Mouse (Mus musculus) myocyte (in vitro differentiated cells): ENCODE results near the gene Krt4. TPM values are rescaled to one million over a fixed set of nuclear protein-coding genes. Genes with fewer than 3 reads are reported as not detected.
A peak's percentile ranks its signal among the peaks of the same experiment; 100 is the strongest.

Experiments
- H3K27me3 ChIP-seq: one replicate; pipeline ENCODE4 v1.6.1; 2011; ENCODE audit not compliant: control insufficient read depth, insufficient read depth, insufficient read length
- H3K36me3 ChIP-seq: one replicate; pipeline ENCODE4 v1.6.1; 2011; ENCODE audit not compliant: control insufficient read depth, insufficient read depth
- H3K4me2 ChIP-seq: one replicate; pipeline ENCODE4 v1.6.1; 2011; ENCODE audit warnings: low read depth, control low read depth
- H3K4me3 ChIP-seq: one replicate; pipeline ENCODE4 v1.5.1; 2011; ENCODE audit warnings: mild to moderate bottlenecking, control low read depth, moderate library complexity
- H3K79me2 ChIP-seq: one replicate; pipeline ENCODE4 v1.6.1; 2011; ENCODE audit not compliant: control insufficient read depth, insufficient read depth
- H3ac ChIP-seq: one replicate; pipeline ENCODE4 v1.6.1; 2011; ENCODE audit not compliant: control insufficient read depth, insufficient read length
- CEBPB ChIP-seq: IDR thresholded peaks from 2 replicates; pipeline ENCODE4 v1.6.1; 2011; ENCODE audit warnings: mild to moderate bottlenecking, moderate library complexity; ENCODE audit not compliant: poor library complexity, insufficient read depth, severe bottlenecking
- E2F4 ChIP-seq: IDR thresholded peaks from one replicate; pipeline ENCODE4 v1.6.1; 2011; ENCODE audit warnings: mild to moderate bottlenecking, control low read depth, moderate library complexity; ENCODE audit not compliant: insufficient read depth
- MAX ChIP-seq: IDR thresholded peaks from one replicate; pipeline ENCODE4 v1.6.1; 2011; ENCODE audit warnings: low read depth, mild to moderate bottlenecking, control low read depth
- MYOD1 ChIP-seq, 3 experiments: IDR thresholded peaks; one replicate each; pipeline ENCODE4 v1.6.1; 2011; ENCODE audit warnings: control low read depth in 2 of 3, low read depth in 2 of 3, mild to moderate bottlenecking in 2 of 3, moderate library complexity in 1 of 3; ENCODE audit not compliant: insufficient read length in 2 of 3, control insufficient read depth in 1 of 3
- MYOG ChIP-seq, 3 experiments: IDR thresholded peaks; one replicate each; pipeline ENCODE4 v1.6.1; 2011; ENCODE audit warnings: control low read depth in 2 of 3, low read depth in 2 of 3, mild to moderate bottlenecking in 2 of 3; ENCODE audit not compliant: insufficient read length in 2 of 3, control insufficient read depth in 1 of 3, insufficient read depth in 1 of 3
- POLR2A ChIP-seq: IDR thresholded peaks from one replicate; pipeline ENCODE4 v1.6.1; 2011; ENCODE audit warnings: low read depth, mild to moderate bottlenecking, control low read depth, moderate library complexity; ENCODE audit not compliant: insufficient read length
- POLR2AphosphoS2 ChIP-seq: IDR thresholded peaks from one replicate; pipeline ENCODE4 v1.6.1; 2011; ENCODE audit warnings: low read depth, control low read depth; ENCODE audit not compliant: insufficient read length
- REST ChIP-seq: IDR thresholded peaks from one replicate; pipeline ENCODE4 v1.6.1; 2011; ENCODE audit warnings: mild to moderate bottlenecking, control low read depth, moderate library complexity; ENCODE audit not compliant: insufficient read depth, insufficient read length
- SRF ChIP-seq: IDR thresholded peaks from one replicate; pipeline ENCODE4 v1.6.1; 2011; ENCODE audit warnings: low read depth; ENCODE audit not compliant: control insufficient read depth, insufficient read length
- TCF12 ChIP-seq: IDR thresholded peaks from one replicate; pipeline ENCODE4 v1.6.1; 2011; ENCODE audit warnings: mild to moderate bottlenecking, control low read depth; ENCODE audit not compliant: poor library complexity, insufficient read depth, severe bottlenecking
- TCF3 ChIP-seq: IDR thresholded peaks from one replicate; pipeline ENCODE4 v1.6.1; 2011; ENCODE audit warnings: low read depth, control low read depth; ENCODE audit not compliant: insufficient read length
- USF1 ChIP-seq: IDR thresholded peaks from one replicate; pipeline ENCODE4 v1.6.1; 2011; ENCODE audit warnings: low read depth, mild to moderate bottlenecking, control low read depth, moderate library complexity
- polyA plus RNA-seq: library from polyadenylated mRNA; unstranded; fragments of >200 nt; fragmentation: generic; extraction: Trizol; gene quantifications from one replicate; pipeline ENCODE4 v1.2.1, GENCODE M21; 2012; ENCODE audit warnings: missing spikeins

Gene Krt4
- polyA plus RNA-seq, 1 experiment, result not detected

- Histone ChIP-seq H3K4me2 (no peak within 1 kb of the TSS), H3K36me3 (no peaks in the 10 kb centered on the region), H3ac (no peak within 1 kb of the TSS), H3K79me2 (no peaks in the 10 kb centered on the region), H3K27me3 (peaks cover 83% of the 10 kb centered on the region), H3K4me3 (no peak within 1 kb of the TSS)
- no peak for TF ChIP-seq POLR2AphosphoS2
- TF ChIP-seq TCF3, result no peak
- TF ChIP-seq E2F4, result no peak
- no peak for TF ChIP-seq CEBPB
- no peak for TF ChIP-seq SRF
- no peak for TF ChIP-seq MAX
- no peak for TF ChIP-seq MYOD1 (IDR thresholded peaks at IDR 0.05; ENCODE audit: control insufficient read depth in 1 of 3, insufficient read length in 2 of 3, low read depth in 2 of 3)
- no peak for TF ChIP-seq TCF12
- TF ChIP-seq POLR2A, result no peak
- TF ChIP-seq MYOG (IDR thresholded peaks at IDR 0.05; ENCODE audit: control insufficient read depth in 1 of 3, insufficient read depth in 1 of 3, insufficient read length in 2 of 3, low read depth in 2 of 3), result no peak
- no peak for TF ChIP-seq REST
- no peak for TF ChIP-seq USF1
These were observed 29.7 kb upstream of the Krt4 start, which contains the start of gene Krt78 for GRCm38 (mm10) chr15:101954187-101954586. Krt78 (minus strand) TSS chr15:101954287.

GRCm38 (mm10) chr15:101952733-101953474 lies 28.4 kb upstream of the Krt4 start:
- peaks cover 83% of the 10 kb centered on the region for H3K27me3 ChIP-seq
- H3ac ChIP-seq, result no peak overlapping the region
- H3K4me3 ChIP-seq, result no peak overlapping the region
- no peak overlapping the region for H3K4me2 ChIP-seq
- no peaks in the 10 kb centered on the region for H3K36me3 ChIP-seq
- no peak for TF ChIP-seq SRF
- no peak for TF ChIP-seq TCF3
- TF ChIP-seq MAX, result no peak
- no peak for TF ChIP-seq CEBPB
- TF ChIP-seq POLR2A, result no peak
- no peak for TF ChIP-seq REST
- no peak for TF ChIP-seq TCF12
- TF ChIP-seq MYOG (IDR thresholded peaks at IDR 0.05; ENCODE audit: control insufficient read depth in 1 of 3, insufficient read depth in 1 of 3, insufficient read length in 2 of 3, low read depth in 2 of 3), result no peak
- TF ChIP-seq E2F4, result no peak
- H3K79me2 ChIP-seq, result no peaks in the 10 kb centered on the region

DNA sequence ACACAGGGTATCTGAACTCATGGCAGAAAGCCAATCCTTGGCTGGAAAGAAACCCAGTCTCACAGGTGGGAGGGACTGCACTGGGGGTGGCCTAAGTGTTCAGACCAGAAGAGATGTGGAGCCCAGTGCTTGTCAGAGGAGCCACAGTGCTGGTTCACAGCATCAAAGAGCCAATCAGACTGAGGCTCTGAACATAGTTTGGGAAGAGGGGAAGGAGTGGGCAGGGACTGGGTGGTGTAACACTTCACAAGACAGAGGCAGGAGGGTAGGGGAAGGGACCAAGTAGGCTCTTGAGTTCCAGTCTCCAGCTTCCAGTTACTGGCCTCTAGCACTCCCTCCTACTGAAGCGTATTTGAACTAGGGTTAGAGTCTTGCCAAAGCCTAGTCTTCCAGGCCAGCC lies 20.9 kb upstream of the Krt4 start:
- H3K27me3 ChIP-seq, result peaks cover 29% of the 10 kb centered on the region
- TF ChIP-seq MAX, result no peak
- no peak for TF ChIP-seq USF1
- TF ChIP-seq TCF12, result no peak
- TF ChIP-seq SRF, result no peak
- no peak for TF ChIP-seq MYOD1 (IDR thresholded peaks at IDR 0.05; ENCODE audit: control insufficient read depth in 1 of 3, insufficient read length in 2 of 3, low read depth in 2 of 3)
- no peak for TF ChIP-seq POLR2AphosphoS2
- TF ChIP-seq CEBPB, result no peak
- no peak for TF ChIP-seq REST
- TF ChIP-seq TCF3, result no peak
- no peak for TF ChIP-seq MYOG (IDR thresholded peaks at IDR 0.05; ENCODE audit: control insufficient read depth in 1 of 3, insufficient read depth in 1 of 3, insufficient read length in 2 of 3, low read depth in 2 of 3)
- TF ChIP-seq E2F4, result no peak
- no peak for TF ChIP-seq POLR2A
- H3K79me2 ChIP-seq, result no peaks in the 10 kb centered on the region
- H3ac ChIP-seq, result no peak overlapping the region
- no peaks in the 10 kb centered on the region for H3K36me3 ChIP-seq
- H3K4me2 ChIP-seq, result no peak overlapping the region
- no peak overlapping the region for H3K4me3 ChIP-seq

GRCm38 (mm10) chr15:101941948-101942347 lies 17.4 kb upstream of the Krt4 start:
- H3K4me2 ChIP-seq, result peak overlapping the region; percentile 36
- H3K79me2 ChIP-seq, result no peaks in the 10 kb centered on the region
- no peaks in the 10 kb centered on the region for H3K36me3 ChIP-seq
- H3K27me3 ChIP-seq, result peaks cover 22% of the 10 kb centered on the region
- no peak overlapping the region for H3ac ChIP-seq
- no peak for TF ChIP-seq E2F4
- TF ChIP-seq POLR2A, result no peak
- TF ChIP-seq REST, result no peak
- TF ChIP-seq CEBPB, result no peak
- TF ChIP-seq SRF, result no peak
- TF ChIP-seq TCF12, result no peak
- no peak for TF ChIP-seq POLR2AphosphoS2
- TF ChIP-seq TCF3, result no peak
- TF ChIP-seq MYOG (IDR thresholded peaks at IDR 0.05; ENCODE audit: control insufficient read depth in 1 of 3, insufficient read depth in 1 of 3, insufficient read length in 2 of 3, low read depth in 2 of 3), result no peak
- TF ChIP-seq USF1, result no peak
- TF ChIP-seq MYOD1 (IDR thresholded peaks at IDR 0.05; ENCODE audit: control insufficient read depth in 1 of 3, insufficient read length in 2 of 3, low read depth in 2 of 3), result no peak
- no peak for TF ChIP-seq MAX
- H3K4me3 ChIP-seq, result no peak overlapping the region
